Mouse (Mus musculus): ENCODE data around the gene Vps35l.

DNA sequence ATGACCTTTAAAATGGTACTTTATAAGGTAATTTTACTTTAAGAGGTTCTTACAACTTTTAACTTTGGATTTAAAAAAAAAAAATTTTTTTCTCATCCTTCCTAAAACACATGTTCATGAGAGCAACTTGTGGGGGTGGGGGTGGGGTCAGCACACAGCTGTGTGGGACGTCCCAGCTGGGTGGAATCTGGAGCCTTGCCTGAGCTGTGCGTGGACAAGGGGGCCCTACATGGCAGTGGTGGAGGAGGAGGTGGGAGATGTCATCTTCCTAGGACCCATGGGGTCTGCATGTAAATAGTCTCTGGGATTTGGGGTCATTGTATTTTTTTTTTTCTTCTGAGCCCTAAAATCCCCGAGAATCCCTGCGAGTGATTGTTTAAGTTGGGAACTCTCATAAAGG, 18.3 kb downstream of the Vps35l start:
- TF ChIP-seq CTCF (IDR thresholded peaks at IDR 0.05; ENCODE audit: low read depth) (no peak), EP300 (IDR thresholded peaks at IDR 0.05; ENCODE audit: low read depth) (no peak)
